Mouse (Mus musculus): Measurements from ENCODE around the gene Aire. TPM values are rescaled to one million over a fixed set of nuclear protein-coding genes. Genes with fewer than 3 reads are reported as not detected.
A peak's percentile ranks its signal among the peaks of the same experiment; 100 is the strongest.

Aire gene
- total RNA-seq (2021) = under 1 TPM in 1 of 2 experiments, not detected in 1; 0.25 TPM

GRCm38 (mm10) chr10:78043406-78043836 lies at the start of gene Aire:
Gene Aire (minus strand): TSS chr10:78043610.
- intact Hi-C loops (cut with DNase I) = no loop called here
- DNase-seq (ENCODE audit: low spot score in 2 of 2) = peak; percentile 40 to 41

- DNase-seq (ENCODE audit: low spot score in 2 of 2) = no peak
- intact Hi-C loops (cut with DNase I) = no loop called here
Measured at GRCm38 (mm10) chr10:78092725-78093029, 49.3 kb upstream of the Aire start.

GRCm38 (mm10) chr10:78091865-78092724 lies 48.7 kb upstream of the Aire start:
- no peak for DNase-seq (ENCODE audit: low spot score in 2 of 2)
- intact Hi-C loops (cut with DNase I) = no loop called here

- no peak for DNase-seq (ENCODE audit: low spot score in 2 of 2)
- intact Hi-C loops (cut with DNase I) = no loop called here
Measured at GRCm38 (mm10) chr10:78090706-78091491, 47.5 kb upstream of the Aire start.

- intact Hi-C loops (cut with DNase I) = no loop called here
- no peak for DNase-seq (ENCODE audit: low spot score in 2 of 2)
Measured at GRCm38 (mm10) chr10:78090246-78090645, 46.8 kb upstream of the Aire start.

- intact Hi-C loops (cut with DNase I) = no loop called here
- DNase-seq (ENCODE audit: low spot score in 2 of 2) = no peak
Measured at GRCm38 (mm10) chr10:78087101-78087511, 43.7 kb upstream of the Aire start.

- intact Hi-C loops (cut with DNase I) = no loop called here
- DNase-seq (ENCODE audit: low spot score in 2 of 2) = no peak
Measured at GRCm38 (mm10) chr10:78086444-78087061, 43.1 kb upstream of the Aire start.

- no peak for DNase-seq (ENCODE audit: low spot score in 2 of 2)
- intact Hi-C loops (cut with DNase I) = no loop called here
Measured at GRCm38 (mm10) chr10:78085711-78086110, 42.3 kb upstream of the Aire start.

- intact Hi-C loops (cut with DNase I) = no loop called here
- no peak for DNase-seq (ENCODE audit: low spot score in 2 of 2)
Measured at GRCm38 (mm10) chr10:78084073-78084472, 40.7 kb upstream of the Aire start.

GRCm38 (mm10) chr10:78079955-78080591 lies 36.7 kb upstream of the Aire start:
- DNase-seq (ENCODE audit: low spot score in 2 of 2) = no peak
- intact Hi-C loops (cut with DNase I) = no loop called here

GRCm38 (mm10) chr10:78078276-78078675 lies 34.9 kb upstream of the Aire start:
- intact Hi-C loops (cut with DNase I) = no loop called here
- DNase-seq (ENCODE audit: low spot score in 2 of 2) = no peak

GRCm38 (mm10) chr10:78077862-78078261 lies 34.5 kb upstream of the Aire start:
- DNase-seq (ENCODE audit: low spot score in 2 of 2) = no peak
- intact Hi-C loops (cut with DNase I) = no loop called here

GRCm38 (mm10) chr10:78074977-78075376 lies 31.6 kb upstream of the Aire start:
- intact Hi-C loops (cut with DNase I) = no loop called here

GRCm38 (mm10) chr10:78074151-78074550 lies 30.7 kb upstream of the Aire start:
- intact Hi-C loops (cut with DNase I) = no loop called here
- no peak for DNase-seq (ENCODE audit: low spot score in 2 of 2)

More at GRCm38 (mm10) chr10:78074977-78075376, 31.6 kb upstream of the Aire start:
- DNase-seq (ENCODE audit: low spot score in 2 of 2) = no peak

- intact Hi-C loops (cut with DNase I) = no loop called here
- DNase-seq (ENCODE audit: low spot score in 2 of 2) = peak; percentile 21 to 41
Measured at GRCm38 (mm10) chr10:78069101-78070011, 25.9 kb upstream of the Aire start, which contains the start of gene Icosl. Gene Icosl (plus strand): TSS chr10:78069302.

GRCm38 (mm10) chr10:78068541-78068940 lies 25.1 kb upstream of the Aire start:
- no peak for DNase-seq (ENCODE audit: low spot score in 2 of 2)
- intact Hi-C loops (cut with DNase I) = no loop called here

- intact Hi-C loops (cut with DNase I) = no loop called here
- no peak for DNase-seq (ENCODE audit: low spot score in 2 of 2)
Measured at GRCm38 (mm10) chr10:78067226-78067625, 23.8 kb upstream of the Aire start.

- no peak for DNase-seq (ENCODE audit: low spot score in 2 of 2)
- intact Hi-C loops (cut with DNase I) = no loop called here
Measured at GRCm38 (mm10) chr10:78063122-78063521, 19.7 kb upstream of the Aire start.

- intact Hi-C loops (cut with DNase I) = no loop called here
- DNase-seq (ENCODE audit: low spot score in 2 of 2) = no peak
Measured at GRCm38 (mm10) chr10:78057056-78057455, 13.6 kb upstream of the Aire start.

Measured in left cerebral cortex, postnatal 36 days (tissue).